Mouse (Mus musculus) embryonic facial prominence, embryonic 13.5 days (tissue): ENCODE measurements around the gene Trim43a. TPM values are rescaled to one million over a fixed set of nuclear protein-coding genes. Genes with fewer than 3 reads are reported as not detected.
"Not testable (repeated sequence)": the region's sequence is repeated elsewhere in the genome, so short reads cannot be mapped to it uniquely, and the experiment has no call there.

Source experiments
- ATAC-seq: fragments of 200-750 bp; cut with Nextera tagmentation; 2 replicates; pipeline ENCODE4 v1.8.0; 2017; ENCODE audit warnings: low read depth; ENCODE audit not compliant: insufficient number of reproducible peaks, insufficient read depth, low FRiP score, low TSS enrichment
- H3K27ac ChIP-seq: fragments of 300-500 bp; sonication (generic); 2 replicates; pipeline ENCODE4 v1.5.1; 2015; ENCODE audit warnings: moderate library complexity, mild to moderate bottlenecking, inconsistent platforms
- H3K27me3 ChIP-seq: fragments of 300-500 bp; sonication (generic); 2 replicates; pipeline ENCODE4 v1.6.1; 2015; ENCODE audit warnings: mild to moderate bottlenecking, inconsistent platforms
- H3K36me3 ChIP-seq: fragments of 300-500 bp; sonication (generic); 2 replicates; pipeline ENCODE4 v1.6.1; 2015; ENCODE audit warnings: mild to moderate bottlenecking, inconsistent platforms
- H3K4me1 ChIP-seq: fragments of 300-500 bp; sonication (generic); 2 replicates; pipeline ENCODE4 v1.6.1; 2015; ENCODE audit warnings: inconsistent platforms
- H3K4me2 ChIP-seq: fragments of 300-500 bp; sonication (generic); 2 replicates; pipeline ENCODE4 v1.6.1; 2015; ENCODE audit warnings: moderate library complexity, mild to moderate bottlenecking, inconsistent platforms
- H3K4me3 ChIP-seq: fragments of 300-500 bp; sonication (generic); 2 replicates; pipeline ENCODE4 v1.5.1; 2015; ENCODE audit warnings: mild to moderate bottlenecking, inconsistent platforms
- H3K9ac ChIP-seq: fragments of 300-500 bp; sonication (generic); 2 replicates; pipeline ENCODE4 v1.6.1; 2015; ENCODE audit warnings: mild to moderate bottlenecking, inconsistent platforms
- H3K9me3 ChIP-seq: fragments of 300-500 bp; sonication (generic); 2 replicates; pipeline ENCODE4 v1.6.1; 2016; ENCODE audit warnings: inconsistent platforms
- WGBS: fragments of 180-500 bp; shearing (Covaris S2); methylation state at CpG from one replicate; pipeline ENCODE4 v1.1.7; 2015; ENCODE audit warnings: mixed read lengths; 5-methylcytosine and 5-hydroxymethylcytosine counted together
- polyA plus RNA-seq: library from polyadenylated mRNA; unstranded; fragments of >200 nt; fragmentation: Nextera tagmentation; extraction: Ambion mirVana; gene quantifications from 2 replicates; pipeline ENCODE4 v1.2.1, GENCODE M21; 2015

Gene Trim43a
- polyA plus RNA-seq, result 0.21 TPM in 1 of 2 replicates, not detected in the other

DNA sequence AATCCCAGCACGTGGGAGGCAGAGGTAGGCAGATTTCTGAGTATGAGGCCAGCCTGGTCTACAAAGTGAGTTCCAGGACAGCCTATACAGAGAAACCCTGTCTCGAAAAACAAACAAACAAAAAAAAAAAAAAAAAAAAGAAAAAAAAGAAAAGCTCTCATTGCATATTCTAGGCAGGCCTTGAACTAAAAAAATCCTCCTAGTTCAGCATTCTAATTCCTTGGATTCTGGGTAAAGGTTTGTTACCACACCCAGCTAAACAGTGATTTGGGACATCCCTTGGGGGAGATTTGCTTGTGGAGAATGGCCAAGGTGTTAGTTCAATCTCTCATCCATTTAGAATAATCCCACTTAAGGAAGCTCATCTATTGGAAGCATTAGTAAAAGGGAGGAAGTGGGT lies at the start of gene Trim43a:
TSS of gene Trim43a (plus strand) at position 301 of the 400 bp plus-strand sequence.
- not testable (repeated sequence) for H3K4me1 ChIP-seq, H3K9me3 ChIP-seq, H3K27me3 ChIP-seq, H3K4me3 ChIP-seq, ATAC-seq, H3K27ac ChIP-seq, H3K9ac ChIP-seq, H3K36me3 ChIP-seq, H3K4me2 ChIP-seq
- 76% methylated on average over 2 of the region's 2 CpGs for WGBS

DNA sequence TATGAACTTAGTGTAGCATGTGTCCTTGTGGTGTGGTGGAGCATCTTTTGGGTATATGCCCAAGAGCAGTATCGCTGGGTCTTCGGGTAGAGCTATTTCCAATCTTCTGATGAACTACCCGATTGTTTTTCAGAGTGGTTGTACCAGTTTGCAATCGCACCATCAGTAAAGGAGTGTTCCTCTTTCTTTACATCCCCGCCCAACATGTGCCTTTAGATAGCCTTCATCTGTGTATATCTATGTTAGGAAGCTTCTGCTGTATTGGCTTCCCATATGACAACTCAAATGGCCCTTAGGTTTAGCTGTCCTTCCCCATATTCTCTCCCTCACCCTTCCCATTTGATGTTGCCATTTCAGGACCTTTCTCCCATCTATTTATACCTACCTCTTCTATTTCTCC lies 46.6 kb upstream of the Trim43a start:
- Histone ChIP-seq H3K4me2 (no peak overlapping the region), H3K36me3 (no peaks in the 10 kb centered on the region), H3K27me3 (no peaks in the 10 kb centered on the region), H3K9me3 (no peaks in the 10 kb centered on the region), H3K4me1 (no peaks in the 10 kb centered on the region), H3K9ac (no peak overlapping the region), H3K27ac (no peak overlapping the region), H3K4me3 (no peak overlapping the region)
- ATAC-seq, result no peak
- 95% methylated on average over 5 of the region's 5 CpGs for WGBS

DNA sequence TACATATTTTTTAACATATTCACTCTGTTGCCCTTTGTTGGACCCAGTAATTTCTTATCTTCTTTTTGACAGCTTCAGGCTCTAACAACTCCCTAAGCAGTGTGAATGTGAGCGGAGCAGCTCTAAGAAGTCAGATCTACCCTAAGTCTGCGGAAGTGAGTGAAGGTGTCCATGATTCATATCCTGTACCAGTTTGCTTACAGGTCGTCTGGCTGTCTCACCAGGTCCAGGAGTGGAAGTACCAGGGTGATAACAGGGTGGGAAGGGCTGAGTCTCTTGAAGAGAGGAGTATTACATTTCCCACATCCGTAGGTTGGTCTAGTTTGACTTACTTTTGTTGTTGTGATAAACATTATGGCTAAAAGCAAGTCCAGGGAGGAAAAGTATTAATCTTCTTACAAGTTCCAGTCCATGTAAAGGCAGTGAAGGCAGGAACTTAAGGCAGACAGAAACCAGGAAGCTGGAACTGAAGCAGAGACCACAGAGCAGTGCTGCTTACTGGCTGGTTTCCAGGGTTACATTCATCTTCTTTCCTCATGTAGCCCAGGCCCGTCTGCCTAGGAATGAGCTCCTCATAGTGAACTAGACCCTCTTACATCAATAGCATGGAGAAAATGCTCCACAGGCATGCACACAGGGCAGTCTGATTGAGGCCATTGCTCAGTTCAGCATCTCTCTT lies 41.0 kb upstream of the Trim43a start:
- H3K4me1 ChIP-seq, result no peaks in the 10 kb centered on the region
- no peak overlapping the region for H3K9ac ChIP-seq
- H3K27me3 ChIP-seq, result no peaks in the 10 kb centered on the region
- H3K9me3 ChIP-seq, result no peaks in the 10 kb centered on the region
- H3K27ac ChIP-seq, result no peak overlapping the region
- H3K36me3 ChIP-seq, result no peaks in the 10 kb centered on the region
- 70% methylated on average over 5 of the region's 5 CpGs for WGBS
- no peak overlapping the region for H3K4me3 ChIP-seq
- no peak overlapping the region for H3K4me2 ChIP-seq
- ATAC-seq, result no peak

DNA sequence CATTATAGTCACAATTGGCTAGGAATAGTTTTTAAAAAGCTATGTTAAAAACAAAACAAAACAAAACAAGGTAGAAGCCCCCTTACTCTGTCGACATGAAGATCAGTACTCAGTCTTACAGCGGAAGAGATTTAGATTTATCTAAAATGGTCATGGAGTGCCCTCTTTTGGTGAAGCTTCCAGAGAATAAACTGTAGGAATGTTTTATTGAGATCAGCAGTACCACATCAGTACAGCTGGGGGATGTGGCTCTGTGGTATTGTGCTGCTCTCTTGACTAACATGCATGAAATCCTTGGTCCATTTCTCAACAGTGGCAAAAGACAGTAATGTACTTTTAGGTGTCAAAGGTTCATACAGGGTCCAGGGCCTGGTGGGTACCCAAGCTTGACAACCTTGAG lies 37.9 kb upstream of the Trim43a start:
- no peak for ATAC-seq
- Histone ChIP-seq H3K4me1 (no peaks in the 10 kb centered on the region), H3K27me3 (no peaks in the 10 kb centered on the region), H3K27ac (no peak overlapping the region), H3K4me2 (no peak overlapping the region), H3K4me3 (no peak overlapping the region), H3K9ac (no peak overlapping the region), H3K36me3 (no peaks in the 10 kb centered on the region), H3K9me3 (no peaks in the 10 kb centered on the region)
- WGBS, result 24% methylated on average over 2 of the region's 2 CpGs

DNA sequence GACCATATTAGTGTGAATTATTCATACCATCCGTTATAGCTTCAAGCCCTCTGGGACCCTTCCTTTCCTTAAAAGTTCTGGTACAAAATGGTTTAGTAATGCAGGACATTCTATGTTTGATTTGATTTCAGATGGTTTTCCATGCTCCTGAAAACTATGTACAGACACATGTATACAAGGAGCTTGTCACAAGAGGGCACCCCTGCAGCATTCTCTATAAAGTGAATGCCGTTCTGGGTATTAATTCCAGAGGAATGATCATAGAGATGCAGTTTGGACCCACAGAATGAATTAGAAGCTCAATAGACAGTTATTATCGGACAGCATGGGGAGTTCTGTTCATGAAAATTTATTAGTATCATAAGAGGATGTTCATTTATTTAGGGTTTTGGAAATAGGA lies 35.2 kb upstream of the Trim43a start:
- 28% methylated on average over 3 of the region's 3 CpGs for WGBS
- ATAC-seq, result no peak
- Histone ChIP-seq H3K9ac (no peak overlapping the region), H3K27me3 (no peaks in the 10 kb centered on the region), H3K4me1 (peaks cover 16% of the 10 kb centered on the region), H3K4me3 (no peak overlapping the region), H3K36me3 (no peaks in the 10 kb centered on the region), H3K9me3 (no peaks in the 10 kb centered on the region), H3K27ac (no peak overlapping the region), H3K4me2 (no peak overlapping the region)

DNA sequence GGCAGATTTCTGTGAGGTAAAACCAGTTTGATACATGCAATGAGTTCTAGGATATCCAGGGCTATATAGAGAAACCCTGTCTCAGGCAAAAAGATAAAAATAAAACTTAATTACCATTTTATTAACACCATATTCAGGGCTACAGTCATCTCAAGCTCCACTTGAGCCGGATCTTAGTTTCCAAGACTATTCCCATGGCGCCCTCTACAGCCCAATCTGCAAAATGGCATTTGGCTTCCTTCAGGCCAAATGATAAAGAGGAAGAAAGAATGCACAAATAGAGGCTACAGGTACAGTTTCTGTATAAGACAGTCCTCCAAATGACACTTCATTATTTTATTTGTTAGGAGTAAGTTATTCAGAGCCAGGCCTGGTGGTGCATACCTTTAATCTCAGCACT lies 34.5 kb upstream of the Trim43a start:
- H3K27me3 ChIP-seq, result no peaks in the 10 kb centered on the region
- H3K4me3 ChIP-seq, result no peak overlapping the region
- H3K27ac ChIP-seq, result no peak overlapping the region
- no peaks in the 10 kb centered on the region for H3K9me3 ChIP-seq
- H3K9ac ChIP-seq, result no peak overlapping the region
- peaks cover 16% of the 10 kb centered on the region for H3K4me1 ChIP-seq
- H3K36me3 ChIP-seq, result 0 out of 2 replicates have a peak, but pooled peaks cover under 1% of the 10 kb centered on the region
- WGBS, result 3% methylated on average over 2 of the region's 2 CpGs
- H3K4me2 ChIP-seq, result no peak overlapping the region
- ATAC-seq, result no peak

DNA sequence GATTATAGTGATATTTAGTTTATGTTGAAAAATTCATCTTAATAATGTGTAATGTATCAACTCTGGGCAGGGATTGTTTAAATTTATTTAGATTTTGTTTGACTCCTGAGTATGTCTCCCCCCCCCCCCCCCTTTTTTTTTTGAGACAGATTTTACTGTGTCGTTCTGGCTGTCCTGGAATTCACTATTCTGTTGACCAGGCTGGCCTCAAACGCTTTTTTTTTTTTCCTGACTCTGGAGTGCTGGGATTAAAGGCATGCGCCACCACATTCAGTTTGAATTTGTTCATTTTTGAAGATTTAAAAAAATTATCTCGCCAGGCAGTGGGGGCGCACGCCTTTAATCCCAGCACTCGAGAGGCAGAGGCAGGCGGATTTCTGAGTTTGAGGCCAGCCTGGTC lies 34.0 kb upstream of the Trim43a start:
- no peak overlapping the region for H3K4me3 ChIP-seq
- ATAC-seq, result no peak
- 61% methylated on average over 8 of the region's 8 CpGs for WGBS
- 0 out of 2 replicates have a peak, but pooled peaks cover 4% of the 10 kb centered on the region for H3K36me3 ChIP-seq
- no peaks in the 10 kb centered on the region for H3K27me3 ChIP-seq
- no peaks in the 10 kb centered on the region for H3K9me3 ChIP-seq
- peaks cover 16% of the 10 kb centered on the region for H3K4me1 ChIP-seq
- H3K9ac ChIP-seq, result no peak overlapping the region
- H3K4me2 ChIP-seq, result no peak overlapping the region
- H3K27ac ChIP-seq, result no peak overlapping the region

DNA sequence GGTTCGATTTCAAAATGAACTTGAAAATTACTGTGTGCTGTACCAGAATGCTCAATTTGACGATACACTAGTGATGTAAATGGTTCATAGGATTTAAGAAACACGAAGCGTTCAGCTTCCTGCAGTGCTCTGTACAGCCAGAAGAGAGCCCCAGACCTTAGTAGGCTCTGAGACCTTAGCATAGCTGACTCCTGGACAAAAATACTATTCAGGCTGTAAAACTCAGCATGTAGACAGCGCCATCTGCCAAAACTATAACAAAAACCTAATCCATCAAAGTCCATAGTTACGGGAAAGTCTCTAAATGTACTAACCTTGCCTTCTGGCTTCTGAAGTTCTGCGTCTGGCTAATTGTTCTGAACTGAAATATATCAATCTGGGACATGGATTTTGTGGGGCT lies 33.4 kb upstream of the Trim43a start:
- Histone ChIP-seq H3K4me1 (peaks cover 16% of the 10 kb centered on the region), H3K4me2 (peak overlapping the region; percentile 62), H3K9me3 (no peaks in the 10 kb centered on the region), H3K27me3 (no peaks in the 10 kb centered on the region), H3K36me3 (0 out of 2 replicates have a peak, but pooled peaks cover 6% of the 10 kb centered on the region), H3K4me3 (peak overlapping the region; percentile 77), H3K27ac (0 out of 2 replicates have a peak overlapping the region, but pooled peaks have one; percentile 17), H3K9ac (0 out of 2 replicates have a peak overlapping the region, but pooled peaks have one; percentile 81)
- WGBS, result 30% methylated on average over 7 of the region's 7 CpGs
- ATAC-seq, result no peak

DNA sequence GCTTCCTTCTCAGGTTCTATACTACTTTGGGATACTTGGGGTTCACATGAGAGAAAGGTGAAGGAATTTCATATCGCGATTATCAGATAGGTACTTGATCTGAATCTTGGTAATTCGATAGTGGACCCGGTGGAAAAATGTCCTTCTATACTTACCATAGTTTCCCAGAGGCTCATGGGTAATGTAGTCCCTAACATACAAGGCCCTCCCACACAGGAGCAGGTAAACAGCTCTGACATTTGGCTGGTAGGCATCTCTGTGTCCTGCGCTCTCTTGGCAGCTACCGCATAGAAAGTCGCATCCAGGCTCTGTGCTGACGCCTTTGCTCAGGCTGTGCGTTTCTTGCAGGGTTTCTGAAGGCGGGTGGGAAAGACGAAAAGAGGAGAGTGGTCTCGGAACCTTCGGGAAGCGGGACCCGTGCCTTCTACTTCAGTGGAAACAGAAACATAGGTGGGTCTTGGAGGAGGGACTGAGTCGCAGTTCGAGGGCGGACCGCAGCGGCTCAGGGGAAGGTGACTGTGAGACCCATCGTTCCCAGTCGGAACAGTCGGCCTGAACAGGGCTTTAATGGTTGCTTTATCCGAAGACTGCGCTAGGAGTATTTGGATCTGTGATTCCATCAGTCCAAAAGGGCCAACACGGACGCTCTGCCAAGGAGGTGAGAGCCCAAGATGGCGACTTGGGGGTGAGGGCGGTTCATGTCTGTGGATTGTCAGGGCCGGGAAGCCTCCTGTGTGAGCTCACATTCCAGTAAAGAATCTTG lies 32.7 kb upstream of the Trim43a start, which contains the start of gene Zfp949:
TSS of gene Zfp949 (plus strand) at position 170 of the 763 bp plus-strand sequence.
- H3K4me3 ChIP-seq, result peak within 1 kb of the TSS; percentile 77
- ATAC-seq, result peak; percentile 89
- peak within 1 kb of the TSS; percentile 81 for H3K9ac ChIP-seq

DNA sequence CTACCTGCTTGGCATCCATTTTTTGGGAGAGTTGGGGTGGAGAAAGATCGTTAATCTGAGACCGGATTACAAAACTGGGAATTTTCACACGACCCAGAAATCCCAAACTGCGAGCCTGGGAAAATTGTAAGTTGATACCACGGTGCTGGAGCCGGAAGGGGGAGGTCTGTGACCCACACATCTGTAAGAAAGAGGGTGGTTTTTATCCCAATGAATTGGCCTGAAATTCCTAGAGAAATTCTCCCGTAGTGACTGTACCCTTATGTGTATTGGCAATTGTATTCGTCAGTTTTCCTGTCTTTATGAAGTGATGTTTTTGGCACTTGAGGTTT lies 32.1 kb upstream of the Trim43a start:
- Histone ChIP-seq H3K4me2 (peak overlapping the region; percentile 62), H3K9me3 (no peaks in the 10 kb centered on the region), H3K36me3 (peaks cover 16% of the 10 kb centered on the region), H3K27me3 (no peaks in the 10 kb centered on the region), H3K27ac (peak overlapping the region; percentile 86), H3K4me1 (peaks cover 16% of the 10 kb centered on the region), H3K4me3 (peak overlapping the region; percentile 77), H3K9ac (peak overlapping the region; percentile 81)
- 3% methylated on average over 8 of the region's 8 CpGs for WGBS
- ATAC-seq, result no peak

More for the DNA sequence above, 32.7 kb upstream of the Trim43a start, which contains the start of gene Zfp949:
- H3K4me2 ChIP-seq, result peak within 1 kb of the TSS; percentile 62
- H3K9me3 ChIP-seq, result no peaks in the 10 kb centered on the region
- H3K36me3 ChIP-seq, result peaks cover 13% of the 10 kb centered on the region; the same call in 1 of the 2 replicates
- under 1% methylated on average over 30 of the region's 30 CpGs for WGBS
- H3K4me1 ChIP-seq, result peaks cover 16% of the 10 kb centered on the region
- H3K27me3 ChIP-seq, result no peaks in the 10 kb centered on the region
- peak within 1 kb of the TSS; percentile 86 for H3K27ac ChIP-seq

DNA sequence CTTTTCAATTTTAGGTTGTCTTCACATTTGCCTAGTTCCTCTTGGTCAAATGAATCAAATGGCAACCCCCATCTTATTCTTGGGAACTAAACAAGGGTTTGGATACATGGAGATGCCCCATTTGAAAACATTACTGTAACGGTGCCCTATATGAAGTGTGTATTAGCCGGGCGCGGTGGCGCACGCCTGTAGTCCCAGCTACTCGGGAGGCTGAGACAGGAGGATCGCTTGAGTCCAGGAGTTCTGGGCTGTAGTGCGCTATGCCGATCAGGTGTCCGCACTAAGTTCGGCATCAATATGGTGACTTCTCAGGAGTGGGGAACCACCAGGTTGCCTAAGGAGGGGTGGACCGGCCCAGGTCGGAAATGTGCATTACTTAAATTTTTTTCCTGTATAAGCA lies 27.6 kb upstream of the Trim43a start:
- Histone ChIP-seq H3K4me3 (no peak overlapping the region), H3K36me3 (peaks cover 40% of the 10 kb centered on the region), H3K4me1 (peaks cover 16% of the 10 kb centered on the region), H3K9me3 (no peaks in the 10 kb centered on the region), H3K9ac (no peak overlapping the region), H3K27me3 (no peaks in the 10 kb centered on the region), H3K4me2 (no peak overlapping the region), H3K27ac (no peak overlapping the region)
- no peak for ATAC-seq
- 98% methylated on average over 14 of the region's 14 CpGs for WGBS

DNA sequence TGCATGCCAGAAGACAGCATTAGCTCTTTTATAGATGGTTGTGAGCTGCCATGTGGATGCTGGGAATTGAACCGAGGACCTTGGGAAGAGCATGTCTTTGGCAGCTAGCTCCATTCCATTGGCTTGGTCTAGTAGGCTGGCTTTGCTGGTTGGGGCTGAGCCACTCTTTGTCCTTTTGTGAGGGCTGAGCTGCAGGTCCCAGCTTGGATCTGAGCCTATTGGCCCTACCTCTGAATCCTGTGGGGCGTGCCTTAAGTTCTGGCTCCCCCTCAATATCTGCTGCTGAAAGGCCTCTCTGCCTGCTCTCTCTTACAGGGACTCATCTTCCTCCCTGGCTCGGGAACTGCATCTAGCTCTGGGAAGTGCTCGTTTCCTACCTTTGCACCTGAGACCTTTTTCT lies 22.5 kb upstream of the Trim43a start:
- no peak overlapping the region for H3K4me2 ChIP-seq
- peaks cover 69% of the 10 kb centered on the region for H3K36me3 ChIP-seq

More for the DNA sequence above, 22.5 kb upstream of the Trim43a start:
- WGBS, result 89% methylated on average over 4 of the region's 4 CpGs
- Histone ChIP-seq H3K27me3 (no peaks in the 10 kb centered on the region), H3K9me3 (peaks cover 2% of the 10 kb centered on the region; the same call in 1 of the 2 replicates), H3K4me3 (no peak overlapping the region), H3K27ac (no peak overlapping the region), H3K4me1 (no peaks in the 10 kb centered on the region), H3K9ac (no peak overlapping the region)
- no peak for ATAC-seq
